Mouse (Mus musculus) spleen, adult 2 months (tissue): Measurements from ENCODE around the gene Opn4.

Experiments
- CTCF ChIP-seq: fragments of 200-500 bp; IDR thresholded peaks from 2 replicates; pipeline ENCODE4 v1.5.1; 2011; ENCODE audit warnings: mild to moderate bottlenecking, inconsistent platforms; ENCODE audit not compliant: insufficient read depth, insufficient read length, insufficient replicate concordance; ENCODE audit errors: extremely low read depth
- POLR2A ChIP-seq: fragments of 200-500 bp; IDR thresholded peaks from 2 replicates; pipeline ENCODE4 v1.6.1; 2011; ENCODE audit warnings: low read depth, low read length, inconsistent platforms

DNA sequence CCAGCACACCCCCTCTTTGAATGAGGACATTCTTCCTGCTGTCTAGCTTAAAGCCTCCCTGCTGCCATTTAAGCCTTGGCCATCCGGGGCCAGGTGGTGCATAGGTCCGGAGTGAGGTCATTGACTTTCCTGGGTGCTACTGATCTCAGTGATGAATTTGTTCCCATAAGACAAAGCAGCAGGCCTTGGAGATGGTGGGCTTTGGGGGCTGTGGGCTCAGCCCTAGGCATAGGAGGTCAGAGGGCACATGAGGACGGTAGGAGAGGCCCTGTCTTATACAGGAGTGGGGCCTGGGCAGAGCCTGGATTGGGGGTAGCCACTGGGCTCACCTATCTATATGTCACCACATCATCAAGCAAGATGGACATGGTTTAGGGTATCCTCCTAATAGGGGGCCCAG, 13.1 kb downstream of the Opn4 start:
- no peak for TF ChIP-seq CTCF
- no peak for TF ChIP-seq POLR2A
